Mouse (Mus musculus) heart, postnatal 10 days (tissue): ENCODE measurements around the gene Gtf2h3. TPM values are rescaled to one million over a fixed set of nuclear protein-coding genes. Genes with fewer than 3 reads are reported as not detected.
"Not testable (repeated sequence)": the region's sequence is repeated elsewhere in the genome, so short reads cannot be mapped to it uniquely, and the experiment has no call there.

Experiments
- DNase-seq, 2 experiments: peaks; one replicate each; pipeline ENCODE4 v3.0.0; 2021
- intact Hi-C: fragments of 180-260 bp; cut with DNase I; formaldehyde crosslinking; loops from one replicate; pipeline ENCODE4 v1.15.1; 2025
- total RNA-seq, 2 experiments: library from RNA; stranded (reverse); gene quantifications; 2 replicates each; pipeline ENCODE4 v1.2.3; 2021

Gene Gtf2h3
- total RNA-seq, 2 experiments from 2014 or later = 19.0 to 23.5 TPM

DNA sequence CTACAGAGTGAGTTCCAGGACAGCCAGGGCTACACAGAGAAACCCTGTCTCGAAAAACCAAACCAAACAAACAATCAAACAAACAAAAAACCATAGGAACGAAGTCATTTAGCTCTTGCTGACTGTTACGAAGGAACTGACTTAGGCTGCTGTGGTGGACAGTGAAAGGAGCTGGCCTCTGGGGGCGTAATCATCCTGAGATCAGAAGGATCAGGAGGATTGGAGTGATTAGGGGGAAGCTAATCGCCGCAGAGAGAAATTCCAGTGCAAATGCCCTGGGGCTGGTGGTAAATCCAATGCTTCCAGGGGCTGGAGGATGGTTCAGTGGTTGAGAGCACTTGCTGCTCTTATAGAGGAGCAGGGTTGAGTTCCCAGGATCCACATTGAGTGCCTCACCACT, 25.3 kb upstream of the Gtf2h3 start:
- intact Hi-C loops = loop anchor here (2.0 kb wide), 1 partner anchor 25 kb away; the partner anchor contains the start of genes Eif2b1 and Gtf2h3

GRCm38 (mm10) chr5:124555145-124555544, 23.8 kb upstream of the Gtf2h3 start:
- intact Hi-C loops = no loop called here
- peak in 1 of 2 experiments; percentile 31 for DNase-seq

More for the DNA sequence above, 25.3 kb upstream of the Gtf2h3 start:
- DNase-seq = no peak

DNA sequence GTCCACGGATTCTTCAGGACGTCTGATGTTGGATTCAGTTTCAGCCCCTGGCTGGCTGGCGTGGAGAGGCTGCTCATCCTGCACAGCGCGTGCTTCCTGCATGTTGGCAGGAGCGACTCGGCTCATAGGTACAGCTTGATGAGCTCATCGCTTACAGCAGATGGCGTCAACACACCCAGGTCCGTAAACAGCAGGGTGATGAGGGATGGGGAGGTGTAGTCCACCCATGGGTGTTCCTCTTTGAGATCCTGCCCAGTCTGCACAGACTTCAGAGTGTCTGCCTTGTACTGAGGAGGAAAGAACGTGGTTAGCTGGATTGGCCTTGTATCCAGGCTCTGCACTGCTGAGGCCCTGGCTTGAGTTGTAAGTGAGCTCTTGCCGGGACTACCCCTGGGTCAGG, 7.9 kb upstream of the Gtf2h3 start:
- intact Hi-C loops = no loop called here
- DNase-seq = no peak

DNA sequence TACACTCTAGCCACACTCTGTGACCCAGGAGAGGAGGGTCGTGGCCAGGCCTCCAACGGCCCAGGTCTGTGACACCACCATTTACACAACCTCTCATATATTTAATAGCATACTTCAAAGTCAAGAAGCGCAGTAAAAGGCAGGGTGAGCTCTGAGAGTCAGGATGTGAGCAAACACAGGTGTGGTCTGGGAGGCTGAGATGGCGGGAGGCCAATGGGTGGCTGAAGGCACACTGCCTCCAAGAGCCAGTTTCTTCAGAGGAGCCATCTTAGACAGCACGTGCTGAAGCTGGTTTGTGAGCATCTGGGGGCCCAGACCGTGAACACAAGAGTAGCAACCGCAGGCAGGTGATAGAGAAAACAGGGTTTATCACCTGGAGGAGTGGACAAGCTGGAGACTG, 3.5 kb upstream of the Gtf2h3 start:
- no peak for DNase-seq
- intact Hi-C loops = no loop called here

DNA sequence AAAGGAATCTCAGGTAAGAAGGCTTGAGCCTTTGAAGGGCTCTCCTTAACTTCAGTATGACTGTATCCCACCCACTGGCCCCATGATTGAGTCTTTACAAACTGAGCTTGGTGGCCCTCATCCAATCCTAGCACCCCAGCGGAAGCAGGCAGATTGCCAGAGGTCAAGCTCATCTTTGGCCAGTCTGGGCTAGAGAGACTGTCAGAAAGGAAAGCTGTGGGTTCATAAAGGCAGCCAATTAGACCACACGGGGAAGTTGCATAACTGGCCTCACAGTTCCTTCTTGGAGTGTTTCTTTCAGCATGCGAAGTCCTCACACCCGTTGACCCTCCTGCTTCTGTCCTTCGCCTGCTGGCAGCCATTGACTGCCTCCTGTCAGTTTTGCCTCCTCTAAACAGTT, 3.6 kb downstream of the Gtf2h3 start:
- DNase-seq = peak; percentile 12 to 15

DNA sequence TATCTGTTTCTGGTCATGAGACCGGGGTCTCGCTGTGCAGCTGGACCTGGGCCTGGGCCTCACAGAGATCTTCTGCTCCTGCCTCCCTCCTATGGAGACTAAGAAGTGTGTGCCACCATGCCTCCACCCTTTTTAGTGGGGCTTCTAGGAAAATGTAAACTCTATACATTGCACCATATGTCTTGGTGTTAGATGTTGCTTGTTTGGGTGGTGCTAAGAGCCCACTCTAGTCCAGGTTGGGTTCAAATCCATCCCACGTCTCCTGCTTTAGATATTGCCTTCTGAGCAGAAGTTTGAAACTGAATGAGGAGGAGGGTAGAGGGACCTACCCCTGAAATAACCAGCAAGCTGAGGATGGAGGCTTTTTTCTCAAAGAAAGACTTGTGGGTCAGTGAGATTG, 13.8 kb downstream of the Gtf2h3 start:
- intact Hi-C loops = no loop called here

More for the DNA sequence above, 3.6 kb downstream of the Gtf2h3 start:
- intact Hi-C loops = no loop called here

GRCm38 (mm10) chr5:124598224-124599174, 19.6 kb downstream of the Gtf2h3 start:
- intact Hi-C loops = loop anchor here (2.0 kb wide), 1 partner anchor 30 kb away; the partner anchor contains the start of gene Atp6v0a2
- peak; percentile 96 to 97 for DNase-seq

More for the DNA sequence above, 13.8 kb downstream of the Gtf2h3 start:
- no peak for DNase-seq

DNA sequence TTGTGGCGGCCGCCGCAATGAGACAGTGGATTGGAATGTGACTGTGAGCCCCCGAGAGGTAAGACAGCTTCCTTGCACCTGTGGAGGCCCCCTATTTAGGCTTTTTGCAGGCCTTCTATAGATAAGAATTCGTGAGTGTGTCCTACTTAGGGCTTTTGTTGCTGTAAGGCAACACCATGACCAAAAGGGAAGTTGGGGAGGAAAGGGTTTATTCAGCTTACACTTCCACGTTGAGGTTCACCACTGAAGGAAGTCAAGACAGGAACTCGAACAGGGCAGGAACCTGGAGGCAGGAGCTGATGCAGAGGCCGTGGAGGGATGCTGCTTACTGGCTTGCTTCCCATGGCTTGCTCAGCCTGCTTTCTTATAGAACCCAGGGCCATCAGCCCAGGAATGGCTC, 20.8 kb downstream of the Gtf2h3 start:
- DNase-seq = not testable (repeated sequence)
- intact Hi-C loops = loop anchor here (2.0 kb wide), 1 partner anchor 29 kb away; the partner anchor contains the start of gene Atp6v0a2

DNA sequence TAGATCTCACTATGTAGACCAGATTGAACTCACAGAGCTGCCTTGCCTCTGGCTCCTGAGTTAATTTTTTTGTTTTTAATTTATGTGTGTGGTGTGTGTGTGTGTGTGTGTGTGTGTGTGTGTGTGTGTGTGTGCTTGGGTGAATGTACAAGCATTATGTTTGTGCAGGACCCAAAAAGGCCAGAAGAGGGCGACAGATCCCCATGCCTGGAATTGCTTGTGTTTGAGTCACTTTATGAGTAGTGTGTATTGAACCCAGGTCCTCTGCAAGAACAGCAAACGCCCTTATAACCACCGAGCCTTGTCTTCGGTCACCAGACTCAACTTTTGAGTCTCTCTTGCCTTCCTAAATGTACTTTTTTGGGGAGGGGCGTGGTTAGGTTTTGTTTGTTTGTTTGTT, 23.4 kb downstream of the Gtf2h3 start:
- peak; percentile 35 to 73 for DNase-seq
- intact Hi-C loops = loop anchor here (2.0 kb wide), 1 partner anchor 266 kb away; no protein-coding TSS in a partner anchor

GRCm38 (mm10) chr5:124604296-124604695, 25.4 kb downstream of the Gtf2h3 start:
- intact Hi-C loops = no loop called here

GRCm38 (mm10) chr5:124605041-124605622, 26.2 kb downstream of the Gtf2h3 start:
- no peak for DNase-seq
- intact Hi-C loops = no loop called here

More at GRCm38 (mm10) chr5:124604296-124604695, 25.4 kb downstream of the Gtf2h3 start:
- peak; percentile 22 to 37 for DNase-seq

- intact Hi-C loops = no loop called here
- DNase-seq = no peak
Observed at GRCm38 (mm10) chr5:124610965-124611364, 32.0 kb downstream of the Gtf2h3 start.

- DNase-seq = peak; percentile 17 to 31
- intact Hi-C loops = no loop called here
Observed at GRCm38 (mm10) chr5:124614709-124615108, 35.8 kb downstream of the Gtf2h3 start.

- DNase-seq = no peak
- intact Hi-C loops = no loop called here
Observed at GRCm38 (mm10) chr5:124618711-124619110, 39.8 kb downstream of the Gtf2h3 start.

GRCm38 (mm10) chr5:124621362-124621761, 42.4 kb downstream of the Gtf2h3 start:
- intact Hi-C loops = no loop called here
- DNase-seq = no peak

DNA sequence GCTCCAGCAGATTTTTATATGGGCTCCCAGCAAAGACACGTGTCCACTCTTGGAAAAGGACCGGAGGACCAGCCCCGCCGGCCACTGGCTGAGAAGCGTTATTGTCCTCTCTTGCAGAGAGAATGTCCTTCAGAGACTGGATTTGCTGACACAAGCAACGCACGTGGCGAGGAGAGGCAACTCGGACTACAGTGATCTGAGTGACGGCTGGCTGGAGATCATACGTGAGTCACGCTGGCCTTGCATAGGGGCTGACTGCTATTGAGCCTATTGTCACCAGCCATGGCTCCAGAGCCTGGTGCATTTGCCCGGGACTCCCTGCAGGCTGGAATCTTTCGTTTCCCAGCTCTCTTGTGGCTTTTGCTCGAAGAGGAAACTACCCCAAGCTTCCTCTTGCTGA, 44.0 kb downstream of the Gtf2h3 start:
- intact Hi-C loops = no loop called here
- DNase-seq = no peak

- intact Hi-C loops = no loop called here
- DNase-seq = no peak
Observed at GRCm38 (mm10) chr5:124624291-124624690, 45.4 kb downstream of the Gtf2h3 start.

GRCm38 (mm10) chr5:124628448-124629363, 49.8 kb downstream of the Gtf2h3 start, which contains the start of gene Atp6v0a2:
TSS of gene Atp6v0a2 (plus strand) at chr5:124628576.
- peak; percentile 97 to 99 for DNase-seq
- intact Hi-C loops = loop anchor here (2.0 kb wide), 1 partner anchor 30 kb away; no protein-coding TSS in a partner anchor

DNA sequence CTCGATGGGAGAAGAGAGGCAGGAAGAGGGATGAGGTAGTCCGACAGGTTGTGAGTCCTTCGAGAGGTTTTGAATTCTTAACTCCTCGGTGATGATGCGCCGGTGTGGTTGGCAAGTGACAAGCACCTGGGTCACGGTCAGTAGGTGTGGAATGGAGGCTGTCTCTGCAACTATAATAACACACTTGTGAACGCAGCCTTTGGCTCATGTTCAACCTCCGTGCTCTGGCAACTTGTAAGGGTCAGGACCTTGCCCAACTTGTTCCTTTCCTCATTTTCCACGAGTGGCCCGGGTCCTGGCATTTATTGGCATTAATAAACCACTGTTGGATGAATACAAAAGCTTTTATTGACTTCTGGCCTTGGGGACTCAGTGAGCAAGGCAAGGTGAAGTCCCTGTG, 50.7 kb downstream of the Gtf2h3 start:
- intact Hi-C loops = loop anchor here (2.0 kb wide), 1 partner anchor 31 kb away; no protein-coding TSS in a partner anchor
- peak in 1 of 2 experiments; percentile 11 for DNase-seq

DNA sequence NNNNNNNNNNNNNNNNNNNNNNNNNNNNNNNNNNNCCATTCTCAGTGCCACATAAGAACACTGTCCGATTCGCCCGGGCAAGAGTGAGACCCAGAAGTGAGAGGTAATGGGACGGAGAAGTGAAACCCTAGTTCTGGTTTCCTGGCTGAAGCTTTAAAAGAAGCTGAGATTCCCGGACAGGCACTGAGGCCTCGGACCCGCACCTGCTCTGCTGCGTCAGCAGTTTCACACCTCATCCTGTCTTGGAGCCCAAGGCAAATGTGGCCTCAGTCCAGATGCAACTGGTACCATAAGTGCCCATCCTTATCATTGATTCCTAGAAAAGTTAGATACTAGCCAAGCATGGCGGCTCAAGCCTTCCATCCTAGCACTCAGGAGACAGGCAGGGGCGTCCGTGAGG, 52.7 kb downstream of the Gtf2h3 start:
- DNase-seq = no peak
- intact Hi-C loops = no loop called here
